Mouse (Mus musculus): Measurements from ENCODE around the gene Serf2. TPM values are rescaled to one million over a fixed set of nuclear protein-coding genes. Genes with fewer than 3 reads are reported as not detected.

Gene Serf2
- 522 and 560 TPM in 2 replicates for polyA plus RNA-seq (2015; fragmentation: Nextera tagmentation; extraction: Ambion mirVana)

DNA sequence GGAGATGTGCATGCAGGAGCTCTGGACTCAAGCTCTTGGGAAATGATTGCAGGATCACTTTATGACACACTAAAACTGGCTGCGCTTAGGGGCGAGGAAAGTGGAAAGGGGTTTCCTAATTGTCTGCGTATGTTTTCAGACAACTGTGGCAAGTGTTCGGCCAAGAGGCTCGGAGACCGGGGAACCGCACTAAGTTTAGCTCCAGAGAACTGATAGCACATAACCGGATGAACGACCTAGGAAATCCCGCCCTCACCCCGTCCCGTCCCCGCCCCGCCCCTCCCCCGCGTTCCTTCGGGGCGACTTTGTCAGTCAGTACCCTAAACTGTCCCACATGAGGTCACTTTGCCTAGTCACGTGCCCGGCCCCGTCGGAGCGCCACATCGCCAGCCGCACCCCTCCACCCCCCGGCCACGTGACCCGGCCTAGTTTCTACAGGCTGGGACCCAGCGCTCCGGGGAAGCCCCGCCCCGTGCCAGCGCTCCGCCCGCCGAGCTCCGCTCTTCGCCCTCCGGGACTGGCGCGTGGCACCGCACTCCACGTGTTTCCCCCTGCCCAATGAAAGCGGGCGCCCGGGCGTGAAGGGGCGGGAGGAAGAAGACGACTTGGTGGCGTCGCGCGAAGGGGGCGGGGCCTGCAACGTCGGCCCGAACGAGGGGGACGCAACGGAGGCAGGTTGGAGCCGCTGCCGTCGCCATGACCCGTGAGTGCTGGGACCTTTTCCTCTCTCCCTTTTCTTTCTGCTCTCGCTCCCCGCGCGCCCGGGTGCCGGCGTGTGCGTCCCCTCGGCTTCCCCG is at the start of gene Serf2:
Gene Serf2, plus strand, starts transcription at position 457 of the 797 bp plus-strand sequence.
- DNase-seq (ENCODE audit: low spot score), result peak; percentile 99

DNA sequence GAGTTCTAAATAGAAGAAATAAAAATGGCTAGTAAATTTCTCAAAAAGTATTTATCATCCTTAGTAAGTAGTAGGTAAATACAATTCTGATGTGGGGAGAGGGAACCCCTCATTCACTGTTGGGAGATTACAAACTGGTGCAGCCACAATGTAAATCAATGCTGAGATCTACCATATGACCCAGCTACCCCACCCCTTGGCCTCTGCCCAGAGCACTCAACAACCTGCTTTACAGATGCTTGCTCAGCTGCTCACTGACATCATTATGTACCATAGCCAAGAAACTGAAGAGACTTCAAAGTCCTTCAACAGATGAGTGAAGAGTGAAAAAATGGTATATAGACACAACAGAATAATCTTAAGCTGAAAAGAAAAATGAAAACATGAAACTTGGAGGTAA is 45.7 kb upstream of the Serf2 start:
- no peak for DNase-seq (ENCODE audit: low spot score)

DNA sequence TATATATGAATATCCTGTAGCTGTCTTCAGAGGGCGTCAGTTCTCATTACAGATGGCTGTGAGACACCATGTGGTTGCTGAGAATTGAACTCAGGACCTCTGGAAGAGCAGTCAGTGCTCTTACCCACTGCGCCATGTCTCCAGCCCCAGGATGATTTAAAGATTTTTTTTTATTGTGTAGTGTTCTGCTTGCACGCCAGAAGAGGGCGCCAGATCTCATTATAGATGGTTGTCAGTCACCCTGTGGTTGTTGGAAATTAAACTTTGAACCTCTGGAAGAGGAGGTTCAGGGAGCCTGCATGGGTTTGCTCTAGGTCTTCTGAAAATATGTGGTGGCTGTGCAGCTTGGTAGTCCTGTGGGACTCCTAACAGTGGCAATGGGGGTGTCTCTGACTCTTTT is 40.8 kb upstream of the Serf2 start:
- DNase-seq (ENCODE audit: low spot score), result peak; percentile 70

DNA sequence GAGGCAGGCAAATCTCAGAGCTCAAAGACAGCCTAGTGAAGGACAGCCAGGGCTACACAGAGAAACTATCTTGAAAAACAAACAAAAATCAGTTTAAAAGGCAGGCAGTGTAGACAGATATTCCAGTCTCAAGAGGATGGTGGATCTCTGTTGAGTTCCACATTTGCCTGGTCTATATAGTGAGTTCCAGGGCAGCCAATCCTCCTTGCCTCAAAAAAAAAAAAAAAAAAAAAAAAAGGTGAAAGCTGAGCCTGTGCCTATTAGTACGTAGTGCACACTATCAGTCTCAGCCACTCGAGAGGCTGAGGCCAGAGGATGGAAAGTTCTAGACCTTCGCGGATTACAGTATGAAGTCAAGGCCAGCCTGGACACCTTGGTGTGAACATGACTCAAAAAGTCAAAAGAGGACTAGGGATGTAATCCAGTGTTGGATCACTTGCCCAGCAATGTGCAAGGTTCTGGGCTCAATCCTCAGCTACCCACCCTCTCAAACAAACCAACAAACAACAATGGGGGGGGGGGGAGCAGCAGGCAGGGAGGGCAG is 36.1 kb upstream of the Serf2 start:
- no peak for DNase-seq (ENCODE audit: low spot score)

DNA sequence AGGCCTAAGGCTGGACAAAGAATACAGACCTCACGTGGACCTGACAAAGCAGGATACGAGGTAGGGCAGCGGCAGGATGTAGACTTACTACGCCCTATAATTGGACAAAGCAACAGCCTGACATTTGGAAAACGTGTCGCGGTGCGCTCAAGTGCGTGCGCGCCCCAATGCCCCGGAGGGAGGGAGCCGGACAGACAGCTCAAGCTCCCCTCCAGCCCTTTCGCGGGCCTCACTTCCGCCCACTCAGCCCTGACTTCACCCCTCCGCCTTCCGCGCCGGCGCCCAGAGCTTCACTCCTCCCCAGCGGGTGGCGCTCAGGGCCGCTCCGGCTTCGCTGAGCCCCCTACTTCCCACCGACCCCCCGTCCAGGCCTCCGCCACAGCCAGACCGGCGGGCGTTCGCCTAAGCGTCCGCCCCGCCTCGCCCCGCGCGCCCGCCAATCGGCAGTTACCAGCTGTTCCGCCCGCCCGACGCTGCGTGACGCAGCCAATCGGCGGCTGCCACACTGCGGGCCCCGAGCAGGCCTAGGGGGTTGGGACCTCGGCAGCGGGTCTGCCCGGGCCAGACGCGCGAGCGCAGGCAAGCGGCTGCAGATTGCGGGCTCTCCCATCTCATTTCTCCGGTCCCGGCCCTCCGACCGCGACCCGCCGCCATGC is 35.5 kb upstream of the Serf2 start, which contains the start of the genes Pdia3 and Catsper2:
Gene Pdia3, plus strand, starts transcription at position 389 of the 656 bp plus-strand sequence.
Gene Catsper2, minus strand, starts transcription at position 406 of the 656 bp plus-strand sequence.
- DNase-seq (ENCODE audit: low spot score), result peak; percentile 95

DNA sequence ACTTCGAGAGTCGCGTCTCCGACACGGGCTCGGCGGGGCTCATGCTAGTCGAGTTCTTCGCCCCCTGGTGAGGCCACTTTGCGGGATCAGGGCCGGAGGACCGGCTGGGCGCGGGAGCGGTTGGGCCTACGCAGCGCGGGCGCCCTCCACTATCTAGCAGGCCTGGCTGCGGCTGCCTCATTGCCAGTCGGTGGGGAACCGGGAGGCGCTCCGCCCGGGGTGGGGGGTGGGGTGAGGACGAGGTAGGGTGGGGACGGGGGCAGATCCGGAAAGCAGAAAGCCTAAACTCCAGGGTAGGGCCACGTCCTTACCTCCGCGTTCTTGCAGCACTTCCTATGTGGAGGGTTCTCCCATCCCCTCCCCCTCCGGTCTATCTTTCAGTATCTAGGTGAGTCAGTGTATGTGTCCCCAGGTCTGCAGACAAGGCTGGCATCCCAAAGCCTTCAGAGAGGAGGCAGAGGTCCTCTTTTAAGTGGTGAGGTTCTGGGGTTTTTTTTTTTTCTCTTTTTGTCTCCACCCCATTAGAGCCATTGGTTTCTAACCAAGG is 34.8 kb upstream of the Serf2 start:
- DNase-seq (ENCODE audit: low spot score), result peak; percentile 62

DNA sequence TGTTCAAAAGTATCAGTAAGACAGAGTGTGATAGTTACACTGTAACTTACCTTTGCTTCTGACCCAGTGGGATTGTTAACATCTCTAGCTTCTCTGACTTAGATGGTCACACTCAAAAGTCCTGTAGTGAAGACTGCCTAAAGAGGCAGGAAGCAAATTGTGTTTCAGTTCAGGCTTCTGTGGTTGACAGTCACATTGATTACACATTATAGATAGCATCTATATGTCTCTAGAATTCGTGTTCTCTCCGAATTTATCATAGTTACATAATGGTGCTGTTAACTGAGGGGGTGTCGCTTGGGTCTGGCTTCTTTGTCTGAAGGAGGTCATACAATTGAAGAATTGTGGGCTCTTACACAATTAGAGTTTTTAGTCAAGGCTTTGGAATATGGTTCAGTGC is 33.9 kb upstream of the Serf2 start:
- no peak for DNase-seq (ENCODE audit: low spot score)

DNA sequence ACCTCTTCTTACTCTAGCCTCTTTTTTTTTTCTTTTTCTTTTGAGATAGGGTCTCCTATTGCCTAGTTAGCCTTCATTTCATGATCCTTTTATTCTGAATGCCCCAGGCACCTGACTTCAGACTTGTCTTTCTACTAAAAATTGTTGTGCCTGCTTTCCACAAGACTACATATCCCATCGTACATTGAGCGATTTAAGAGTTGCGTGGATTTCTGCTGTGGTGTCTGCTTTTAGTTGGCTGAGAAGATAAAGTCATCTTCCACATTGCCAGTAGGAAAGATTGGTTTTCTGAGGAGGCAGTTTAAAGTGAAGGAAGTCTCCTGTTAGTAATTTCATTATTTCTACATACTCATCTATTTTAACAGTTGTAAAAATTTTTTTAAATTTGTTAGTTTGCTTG is 33.4 kb upstream of the Serf2 start:
- no peak for DNase-seq (ENCODE audit: low spot score)

DNA sequence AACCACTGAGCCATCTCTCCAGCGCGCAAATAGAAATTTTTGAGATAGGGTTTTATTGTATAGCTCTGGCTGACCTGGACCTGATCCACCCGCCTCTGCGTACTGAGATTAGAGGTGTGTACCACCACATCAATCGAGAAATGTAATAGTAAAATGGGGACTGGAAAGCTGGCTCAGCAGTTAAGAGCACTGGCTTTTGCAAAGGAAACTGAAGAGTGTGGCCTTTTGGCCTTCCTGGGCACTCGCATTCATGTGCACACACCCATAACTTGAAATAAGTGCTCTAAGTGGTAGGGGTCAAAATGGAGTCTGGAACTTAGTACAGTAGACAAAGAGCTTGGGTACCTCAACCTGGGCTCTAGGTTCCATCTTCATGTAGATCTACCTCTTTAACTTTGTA is 32.6 kb upstream of the Serf2 start:
- DNase-seq (ENCODE audit: low spot score), result no peak

DNA sequence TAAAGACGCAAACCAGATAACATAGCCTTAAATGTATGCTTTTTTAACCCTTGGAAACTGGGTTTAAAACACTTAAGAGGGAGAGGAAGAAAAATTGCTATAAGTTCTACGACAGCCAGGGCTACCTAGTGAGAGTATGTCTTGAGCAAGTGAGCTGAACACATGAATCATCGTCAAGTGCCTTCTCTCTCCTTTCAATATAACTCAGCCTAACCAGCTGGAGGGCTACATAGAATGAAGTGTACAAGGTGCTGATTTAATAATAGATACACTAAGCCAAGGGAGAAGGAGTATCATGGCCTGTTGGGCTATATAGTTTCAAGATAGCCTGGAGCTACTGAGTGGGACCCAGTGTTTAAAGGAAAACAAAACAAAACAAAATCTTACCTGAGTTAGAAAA is 30.5 kb upstream of the Serf2 start:
- DNase-seq (ENCODE audit: low spot score), result no peak

DNA sequence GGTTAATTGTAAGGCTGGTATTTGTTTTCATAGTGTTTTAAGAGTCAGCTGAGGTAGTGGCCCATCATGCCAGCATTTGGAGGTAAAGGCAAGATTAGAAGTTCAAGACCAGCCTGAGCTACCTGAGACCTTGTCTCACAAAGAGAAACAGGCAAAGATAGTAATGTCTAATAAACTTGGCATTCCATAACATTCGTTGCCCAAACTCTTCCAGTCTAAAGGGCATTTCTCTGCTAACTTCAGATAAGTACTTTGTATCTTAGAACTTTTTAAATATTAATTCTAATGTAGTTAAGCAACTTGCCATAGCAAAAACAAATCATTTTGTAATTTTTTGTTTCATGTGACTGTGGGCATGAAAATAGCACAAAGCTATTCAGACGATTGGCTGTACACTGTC is 25.8 kb upstream of the Serf2 start:
- no peak for DNase-seq (ENCODE audit: low spot score)

DNA sequence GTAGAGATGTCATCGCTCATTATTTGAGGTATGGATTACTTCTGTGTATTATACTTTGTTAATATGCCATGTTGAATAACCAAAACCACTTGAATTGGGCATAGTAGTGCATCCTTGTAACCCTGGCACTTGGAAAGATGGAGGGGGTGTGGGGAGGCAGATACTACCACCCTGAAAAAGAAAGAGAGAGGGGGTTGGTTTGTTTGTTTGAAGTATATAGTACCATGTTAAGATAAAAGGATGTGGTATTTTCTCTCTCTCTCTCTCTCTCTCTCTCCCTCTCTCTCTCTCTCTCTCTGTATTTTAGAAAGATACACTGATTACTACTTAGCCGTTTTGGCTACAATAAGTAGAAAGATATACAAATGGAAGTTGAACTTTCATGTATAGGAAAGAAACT is 23.1 kb upstream of the Serf2 start:
- no peak for DNase-seq (ENCODE audit: low spot score)

DNA sequence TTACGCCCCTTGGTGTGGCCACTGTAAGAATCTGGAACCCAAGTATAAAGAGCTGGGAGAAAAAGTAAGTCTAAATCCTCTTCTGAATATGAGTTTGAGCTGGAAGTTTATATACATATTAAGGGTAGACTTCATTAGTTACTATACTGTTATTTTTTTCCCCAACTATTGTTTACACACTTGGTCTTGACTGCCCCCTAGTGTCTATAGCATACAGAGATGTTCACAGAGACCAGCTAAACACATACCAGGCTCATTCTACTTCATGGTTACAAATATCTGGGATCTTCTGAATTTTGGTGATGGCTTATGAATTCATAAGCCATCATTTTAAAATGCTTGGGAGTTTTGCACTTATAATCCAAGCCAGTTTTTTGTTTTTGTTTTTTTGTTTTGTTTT is 14.1 kb upstream of the Serf2 start:
- DNase-seq (ENCODE audit: low spot score), result peak; percentile 55

DNA sequence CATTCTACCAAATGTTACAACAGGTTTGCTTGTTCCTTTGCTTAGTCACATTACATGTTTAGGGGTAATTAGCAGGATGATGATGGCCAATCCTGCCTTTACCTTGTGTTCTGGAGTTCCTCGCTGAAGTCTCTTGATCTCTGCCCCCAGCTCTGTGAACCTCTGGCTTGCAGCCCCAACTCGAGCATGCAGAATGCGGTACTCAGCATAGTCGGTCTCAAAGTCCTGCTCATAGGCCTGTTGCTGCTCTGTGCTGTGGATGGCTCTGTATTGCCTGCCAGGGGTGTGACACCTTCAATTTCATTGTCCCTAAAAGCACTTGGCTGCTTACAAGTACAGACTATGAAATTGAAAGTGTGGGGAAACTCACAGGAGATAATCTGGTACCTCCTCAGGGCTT is 9.2 kb upstream of the Serf2 start:
- no peak for DNase-seq (ENCODE audit: low spot score)

DNA sequence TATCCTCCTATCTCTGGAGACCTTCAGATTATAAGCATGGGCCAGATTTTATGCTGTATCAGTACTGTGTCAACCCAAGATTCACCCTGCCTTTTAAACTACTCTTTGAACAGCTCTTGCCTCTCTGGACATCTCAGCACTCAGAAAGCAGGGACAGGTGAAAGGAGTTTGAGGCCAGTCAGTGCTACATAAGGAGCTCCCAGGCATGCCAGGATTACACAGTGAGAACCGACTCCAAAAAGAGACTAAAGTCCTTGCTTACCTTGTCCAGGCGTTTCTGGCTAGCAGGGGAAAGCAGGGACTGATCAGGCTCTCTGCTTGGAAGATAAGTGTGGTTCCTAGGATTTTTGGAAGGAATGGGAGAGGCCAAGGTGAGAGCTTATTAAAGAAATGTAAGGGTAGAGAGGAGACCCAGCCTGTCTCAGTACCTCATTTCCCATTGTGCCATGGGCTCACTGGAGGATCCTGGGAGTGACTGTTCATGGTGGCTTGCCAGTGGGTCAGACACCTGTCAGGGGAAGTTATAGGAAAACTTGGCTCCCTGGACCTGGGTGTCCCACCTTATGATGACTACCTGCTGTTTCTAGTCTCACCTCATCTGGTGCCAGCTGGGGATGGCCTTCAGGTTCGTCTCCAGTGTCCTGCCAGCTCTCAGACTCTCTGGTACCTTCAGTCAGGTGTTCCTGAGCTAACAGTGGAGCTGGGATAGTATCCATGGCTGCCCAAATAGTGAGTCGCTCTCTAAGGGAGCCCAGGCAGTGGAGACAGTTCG is 8.0 kb upstream of the Serf2 start:
- no peak for DNase-seq (ENCODE audit: low spot score)

DNA sequence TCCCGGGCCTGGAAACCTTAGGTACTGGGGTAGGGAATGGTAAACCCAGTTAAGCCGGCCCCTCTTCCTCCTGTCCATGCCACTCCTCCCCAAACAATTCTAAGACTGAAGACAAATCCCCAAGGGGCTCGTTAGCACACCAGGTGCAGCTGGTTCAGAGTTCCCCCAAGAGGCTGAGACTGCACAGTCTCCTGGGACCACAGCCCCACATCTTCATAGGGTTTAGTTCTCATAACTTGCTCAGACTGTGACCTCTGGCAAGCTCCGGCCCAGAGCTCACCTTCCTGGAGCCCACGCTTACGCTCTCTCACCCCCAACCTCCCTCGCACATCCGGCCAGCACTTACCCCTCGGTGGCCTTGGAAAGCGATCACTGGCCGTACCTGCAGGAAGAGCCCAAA is 7.2 kb upstream of the Serf2 start:
- DNase-seq (ENCODE audit: low spot score), result no peak

DNA sequence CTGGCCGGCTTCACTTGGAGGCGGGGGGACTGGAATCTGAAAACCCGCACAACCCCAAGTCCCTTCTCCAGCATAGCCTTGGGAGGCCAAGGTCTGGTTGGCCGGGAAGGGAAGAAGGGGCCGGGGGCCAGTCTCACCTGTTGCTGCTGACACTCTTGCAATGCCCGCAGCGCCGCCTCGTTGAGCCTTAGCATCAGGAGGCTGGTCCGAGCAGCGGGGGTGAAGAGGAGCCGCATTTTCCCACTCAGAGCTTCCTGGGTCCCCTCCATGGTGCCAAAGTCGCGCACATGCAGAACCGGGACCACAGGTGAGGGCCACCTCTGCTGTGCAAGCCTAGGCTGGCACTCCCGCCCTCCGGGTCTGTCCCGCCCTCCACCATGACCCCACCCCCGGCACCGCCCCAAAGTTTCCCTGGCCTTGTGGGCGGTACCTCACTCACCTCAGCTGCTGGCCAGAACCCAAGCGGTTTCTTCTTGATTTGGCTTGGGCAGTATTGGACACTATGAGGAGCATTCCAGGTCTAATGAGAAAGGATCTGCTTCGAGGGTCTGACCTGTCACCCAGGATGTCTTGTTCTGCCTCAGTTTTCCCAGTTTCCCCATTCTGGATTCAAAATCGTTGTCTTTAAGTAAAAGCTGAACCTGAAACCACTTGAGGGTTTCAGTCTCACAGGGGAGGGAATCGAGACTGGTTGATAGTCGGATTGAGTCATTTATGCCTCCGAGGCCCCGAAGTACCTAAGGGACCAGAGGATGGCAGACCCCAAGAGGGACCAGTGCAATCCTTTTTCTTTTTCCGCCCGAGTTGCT is 6.5 kb upstream of the Serf2 start:
- peak; percentile 50 for DNase-seq (ENCODE audit: low spot score)

DNA sequence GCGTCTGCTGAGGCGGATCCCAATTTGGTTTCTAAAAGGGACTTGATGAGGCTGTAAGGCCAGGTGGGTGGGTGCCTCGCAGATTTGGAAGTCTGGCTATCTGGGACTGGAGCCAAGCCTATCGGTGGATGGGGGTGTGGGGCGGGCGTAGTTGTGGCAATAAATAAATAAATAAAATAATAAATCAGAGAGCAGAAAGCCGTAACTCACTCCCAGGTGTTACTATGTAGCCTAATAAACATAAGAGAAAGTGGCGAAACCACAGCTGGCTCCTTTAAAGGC is 6.0 kb upstream of the Serf2 start:
- no peak for DNase-seq (ENCODE audit: low spot score)

DNA sequence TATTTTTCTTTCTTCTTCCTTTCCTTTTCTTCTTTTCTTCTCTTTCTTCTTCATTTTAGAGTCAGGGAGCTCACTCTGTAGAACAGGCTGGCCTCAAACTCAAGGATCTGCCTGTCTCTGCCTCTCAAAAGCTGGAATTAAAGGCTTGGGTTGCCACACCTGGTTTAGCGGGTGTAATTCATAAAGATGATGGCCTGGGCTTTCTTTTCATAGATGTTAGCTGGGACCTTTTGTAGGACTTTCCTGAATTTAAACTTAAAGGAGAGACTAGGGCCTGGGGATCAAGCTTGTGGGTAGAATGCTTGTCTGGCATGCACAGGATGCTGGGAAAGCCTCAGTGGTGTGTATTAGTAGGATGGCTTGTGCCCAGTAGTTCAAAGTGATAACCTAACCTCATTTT is 4.8 kb upstream of the Serf2 start, which contains the start of gene Ell3:
Gene Ell3, minus strand, starts transcription at position 101 of the 400 bp plus-strand sequence.
- DNase-seq (ENCODE audit: low spot score), result no peak

DNA sequence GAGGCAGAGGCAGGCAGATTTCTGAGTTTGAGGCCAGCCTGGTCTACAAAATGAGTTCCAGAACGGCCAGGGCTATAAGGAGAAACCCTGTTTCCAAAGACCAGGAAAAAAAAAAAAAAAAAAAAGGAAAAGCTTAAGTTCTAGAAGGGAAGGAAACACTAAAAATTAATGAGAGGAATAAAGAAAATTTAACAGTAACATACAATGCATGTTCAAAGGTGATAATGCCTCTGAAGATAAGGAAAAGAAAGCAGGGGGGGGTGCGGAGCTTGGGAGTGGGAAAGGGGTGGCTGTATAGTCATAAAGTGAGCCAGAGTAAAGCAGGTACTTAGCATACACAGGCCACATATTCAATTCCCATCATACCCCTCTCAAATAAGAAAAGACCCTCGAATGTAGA is 3.9 kb upstream of the Serf2 start:
- no peak for DNase-seq (ENCODE audit: low spot score)

DNA sequence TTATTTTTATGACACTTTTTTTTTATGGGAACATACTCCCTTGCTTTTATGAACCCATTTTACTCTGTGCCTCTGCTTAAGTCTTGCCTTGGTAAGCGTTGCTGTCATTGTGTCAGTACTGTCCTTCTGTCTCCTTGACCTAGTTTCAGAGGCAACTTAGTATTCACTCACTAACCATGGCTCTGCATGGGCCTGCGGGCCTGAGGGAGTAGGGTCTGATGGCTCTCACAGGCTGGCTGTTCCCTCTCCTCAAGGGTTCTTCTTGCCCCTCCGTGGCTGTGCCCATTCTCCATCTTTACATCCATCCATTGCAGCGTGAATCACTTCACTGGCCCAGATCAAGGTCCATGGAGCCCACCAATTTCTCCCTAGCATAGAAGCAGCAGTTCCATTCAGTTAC is 2.5 kb upstream of the Serf2 start:
- no peak for DNase-seq (ENCODE audit: low spot score)

All from thymus, postnatal 0 days (tissue).